Mouse (Mus musculus) kidney, adult 2 months (tissue): Measurements from ENCODE around the gene Tnk1. TPM values are rescaled to one million over a fixed set of nuclear protein-coding genes. Genes with fewer than 3 reads are reported as not detected.

Experiments
- DNase-seq: peaks from one replicate; pipeline ENCODE4 v3.0.0; 2021
- H3K27ac ChIP-seq: fragments of 200-500 bp; 2 replicates; pipeline ENCODE4 v1.5.1; 2012; ENCODE audit warnings: low read depth, low read length, control low read depth, inconsistent platforms; ENCODE audit not compliant: insufficient read depth
- H3K27me3 ChIP-seq: fragments of 200-500 bp; replicated peaks from 2 replicates; pipeline ENCODE4 v1.6.1; 2012; ENCODE audit warnings: mild to moderate bottlenecking, moderate library complexity, low read length, inconsistent platforms; ENCODE audit not compliant: control insufficient read depth, insufficient read depth
- H3K36me3 ChIP-seq: fragments of 200-500 bp; 2 replicates; pipeline ENCODE4 v1.6.1; 2012; ENCODE audit warnings: mild to moderate bottlenecking, moderate library complexity, low read length, inconsistent platforms; ENCODE audit not compliant: control insufficient read depth, insufficient read depth
- H3K4me1 ChIP-seq: fragments of 200-500 bp; 2 replicates; pipeline ENCODE4 v1.6.1; 2011; ENCODE audit warnings: low read length; ENCODE audit not compliant: control insufficient read depth, insufficient read depth
- H3K4me3 ChIP-seq: fragments of 200-500 bp; 2 replicates; pipeline ENCODE4 v1.5.1; 2011; ENCODE audit warnings: mild to moderate bottlenecking, low read depth, low read length, control low read depth; ENCODE audit not compliant: insufficient read depth
- CTCF ChIP-seq: fragments of 200-500 bp; conservative IDR thresholded peaks from 2 replicates; pipeline ENCODE4 v1.5.1; 2011; ENCODE audit warnings: low read depth, mild to moderate bottlenecking, control low read depth, low read length, moderate library complexity, mixed read lengths; ENCODE audit not compliant: insufficient read depth, insufficient read length
- POLR2A ChIP-seq: fragments of 200-500 bp; IDR thresholded peaks from one replicate; pipeline ENCODE4 v1.6.1; 2011; ENCODE audit warnings: low read depth, low read length, control low read depth
- WGBS: fragments of 180-500 bp; shearing (Covaris S2); methylation state at CpG from one replicate; pipeline ENCODE4 v1.1.7; 2018; 5-methylcytosine and 5-hydroxymethylcytosine counted together
- polyA plus RNA-seq: library from polyadenylated mRNA; depleted of rRNA; stranded (reverse); fragments of >200 nt; gene quantifications from 2 replicates; pipeline ENCODE4 v1.2.3, GENCODE M21; 2012; rRNA removed

Tnk1 gene
- polyA plus RNA-seq, 1 experiment = 7.9 TPM

GRCm38 (mm10) chr11:69801379-69801977 is 57.1 kb downstream of the Tnk1 start, which contains the start of gene Fgf11:
TSS of gene Fgf11 (minus strand) at chr11:69801857.
- DNase-seq = no peak
- TF ChIP-seq POLR2A = no peak
- no peak for TF ChIP-seq CTCF
- H3K4me1 ChIP-seq = peaks cover 20% of the 10 kb centered on the region
- H3K27ac ChIP-seq = no peak within 1 kb of the TSS
- no peaks in the 10 kb centered on the region; the same call in 1 of the 2 replicates for H3K27me3 ChIP-seq
- H3K4me3 ChIP-seq = peak within 1 kb of the TSS; percentile 45
- WGBS = 4% methylated on average over 33 of the region's 33 CpGs
- no peaks in the 10 kb centered on the region for H3K36me3 ChIP-seq

Other genes starting within 250 kb of the Tnk1 start
- 0.42 and 0.48 TPM in 2 replicates for gene Shbg, start 240.8 kb downstream of the Tnk1 start, polyA plus RNA-seq
- 16.7 and 18.8 TPM in 2 replicates for gene Sat2, start 236.7 kb downstream of the Tnk1 start, polyA plus RNA-seq
- 49.9 and 50.8 TPM in 2 replicates for gene Fxr2, start 225.7 kb downstream of the Tnk1 start, polyA plus RNA-seq
- gene Sox15, start 203.4 kb downstream of the Tnk1 start, polyA plus RNA-seq = 0.58 and 0.70 TPM in 2 replicates
- 143 and 147 TPM in 2 replicates for gene Mpdu1, start 196.1 kb downstream of the Tnk1 start, polyA plus RNA-seq
- gene Cd68, start 192.6 kb downstream of the Tnk1 start, polyA plus RNA-seq = 8.5 and 10.7 TPM in 2 replicates
- gene Eif4a1, start 186.3 kb downstream of the Tnk1 start, polyA plus RNA-seq = 200 and 244 TPM in 2 replicates
- gene Senp3, start 176.6 kb downstream of the Tnk1 start, polyA plus RNA-seq = 41.8 and 43.5 TPM in 2 replicates
- 3.8 and 4.1 TPM in 2 replicates for gene Tnfsf13, start 172.9 kb downstream of the Tnk1 start, polyA plus RNA-seq
- gene Tnfsf12, start 162.9 kb downstream of the Tnk1 start, polyA plus RNA-seq = 55.5 and 65.1 TPM in 2 replicates
- 11.0 and 11.6 TPM in 2 replicates for gene Tnfsfm13, start 162.6 kb downstream of the Tnk1 start, polyA plus RNA-seq
- 25.3 and 37.8 TPM in 2 replicates for gene Polr2a, start 100.1 kb downstream of the Tnk1 start, polyA plus RNA-seq
- gene Slc35g3, start 96.8 kb downstream of the Tnk1 start, polyA plus RNA-seq = 0.05 and 0.10 TPM in 2 replicates
- gene Zbtb4, start 92.8 kb downstream of the Tnk1 start, polyA plus RNA-seq = 22.3 and 24.4 TPM in 2 replicates
- gene Chrnb1, start 62.8 kb downstream of the Tnk1 start, polyA plus RNA-seq = 11.9 and 14.3 TPM in 2 replicates
- gene Fgf11, start 56.9 kb downstream of the Tnk1 start, polyA plus RNA-seq = 2.6 and 3.3 TPM in 2 replicates
- 19.2 and 22.4 TPM in 2 replicates for gene Tmem102, start 53.1 kb downstream of the Tnk1 start, polyA plus RNA-seq
- gene Gm39566, start 43.4 kb downstream of the Tnk1 start, polyA plus RNA-seq = 0.02 and 0.04 TPM in 2 replicates
- gene Spem2, start 40.3 kb downstream of the Tnk1 start, polyA plus RNA-seq = 0.20 and 0.26 TPM in 2 replicates
- gene Spem1, start 36.5 kb downstream of the Tnk1 start, polyA plus RNA-seq = 0.28 and 0.38 TPM in 2 replicates
- gene Nlgn2, start 20.9 kb downstream of the Tnk1 start, polyA plus RNA-seq = 6.4 and 7.8 TPM in 2 replicates
- 513 and 551 TPM in 2 replicates for gene Tmem256, start 20.2 kb downstream of the Tnk1 start, polyA plus RNA-seq
- 57.1 and 63.9 TPM in 2 replicates for gene Plscr3, start 12.4 kb downstream of the Tnk1 start, polyA plus RNA-seq
- not detected in 2 replicates for gene Tmem95, start 19.3 kb upstream of the Tnk1 start, polyA plus RNA-seq
- gene Kctd11, start 22.7 kb upstream of the Tnk1 start, polyA plus RNA-seq = 4.8 TPM in 2 replicates
- 1.7 and 6.1 TPM in 2 replicates for gene Acap1, start 36.8 kb upstream of the Tnk1 start, polyA plus RNA-seq
- 0.94 and 0.99 TPM in 2 replicates for gene 2810408A11Rik, start 42.3 kb upstream of the Tnk1 start, polyA plus RNA-seq
- 72.0 and 80.1 TPM in 2 replicates for gene Neurl4, start 42.3 kb upstream of the Tnk1 start, polyA plus RNA-seq
- 72.9 and 75.5 TPM in 2 replicates for gene Gps2, start 55.2 kb upstream of the Tnk1 start, polyA plus RNA-seq
- gene Eif5a, start 63.2 kb upstream of the Tnk1 start, polyA plus RNA-seq = 465 and 575 TPM in 2 replicates
- gene Ybx2, start 77.1 kb upstream of the Tnk1 start, polyA plus RNA-seq = 60.5 and 71.7 TPM in 2 replicates
- 74.2 and 78.6 TPM in 2 replicates for gene Slc2a4, start 89.5 kb upstream of the Tnk1 start, polyA plus RNA-seq
- 39.2 and 40.0 TPM in 2 replicates for gene Cldn7, start 106.0 kb upstream of the Tnk1 start, polyA plus RNA-seq
- gene Ctdnep1, start 122.4 kb upstream of the Tnk1 start, polyA plus RNA-seq = 84.4 and 104 TPM in 2 replicates
- 66.3 and 68.4 TPM in 2 replicates for gene Elp5, start 123.8 kb upstream of the Tnk1 start, polyA plus RNA-seq
- 746 and 1,018 TPM in 2 replicates for gene Gabarap, start 132.4 kb upstream of the Tnk1 start, polyA plus RNA-seq
- 16.0 and 21.4 TPM in 2 replicates for gene Phf23, start 137.0 kb upstream of the Tnk1 start, polyA plus RNA-seq
- 8.5 and 9.6 TPM in 2 replicates for gene Dvl2, start 141.9 kb upstream of the Tnk1 start, polyA plus RNA-seq
- 249 and 308 TPM in 2 replicates for gene Acadvl, start 156.7 kb upstream of the Tnk1 start, polyA plus RNA-seq
- gene Dlg4, start 158.2 kb upstream of the Tnk1 start, polyA plus RNA-seq = 8.1 and 8.3 TPM in 2 replicates
- 0.25 and 0.41 TPM in 2 replicates for gene Asgr1, start 195.4 kb upstream of the Tnk1 start, polyA plus RNA-seq
- 0.27 and 0.41 TPM in 2 replicates for gene Asgr2, start 233.9 kb upstream of the Tnk1 start, polyA plus RNA-seq